Comparison of ENCODE assay signal across 8 mouse cellular contexts in genomic region chr11:55096731-55097462, GRCm38 (mm10). TPM values are rescaled to one million over a fixed set of nuclear protein-coding genes. Genes with fewer than 3 reads are reported as not detected.
A peak's percentile ranks its signal among the peaks of the same experiment; 100 is the strongest.
DNase-seq lines count a peak whose midpoint lies in the region; ATAC-seq lines count a peak whose summit lies in the region.

No protein-coding gene starts in this region.

- peak overlapping the region; percentile 80 for H3K27ac ChIP-seq in brown adipose tissue, adult 24 weeks (replicated peaks; ENCODE audit: low read depth, low read length)
- H3K27ac ChIP-seq in intestine, embryonic 15.5 days, result peak overlapping the region; percentile 78
- H3K27ac ChIP-seq in midbrain, embryonic 15.5 days, result 0 out of 2 replicates have a peak overlapping the region, but pooled peaks have one; percentile 80

- no peaks in the 10 kb centered on the region for H3K9me3 ChIP-seq in intestine, embryonic 15.5 days
- no peaks in the 10 kb centered on the region for H3K9me3 ChIP-seq in midbrain, embryonic 15.5 days

- peak overlapping the region; percentile 83 for H3K4me2 ChIP-seq in intestine, embryonic 15.5 days (replicated peaks)
- peak overlapping the region; percentile 81 for H3K4me2 ChIP-seq in midbrain, embryonic 15.5 days

- no peaks in the 10 kb centered on the region for H3K27me3 ChIP-seq in intestine, embryonic 15.5 days (replicated peaks)
- H3K27me3 ChIP-seq in midbrain, embryonic 15.5 days (replicated peaks), result no peaks in the 10 kb centered on the region

- H3K4me3 ChIP-seq in brown adipose tissue, adult 24 weeks (ENCODE audit: insufficient read depth, low read depth, low read length), result peak overlapping the region; percentile 48
- peak overlapping the region; percentile 36 for H3K4me3 ChIP-seq in intestine, embryonic 15.5 days (replicated peaks)
- peak overlapping the region; percentile 54 for H3K4me3 ChIP-seq in midbrain, embryonic 15.5 days

- H3K36me3 ChIP-seq in intestine, embryonic 15.5 days, result no peaks in the 10 kb centered on the region
- H3K36me3 ChIP-seq in midbrain, embryonic 15.5 days (replicated peaks), result no peaks in the 10 kb centered on the region

- peak; percentile 16 for DNase-seq in kidney, adult 18-20 months
- DNase-seq in kidney, postnatal 14 days, result no peak
- DNase-seq in gastrocnemius, adult 8-10 months (ENCODE audit: low spot score in 2 of 2), result no peak
- DNase-seq in layer of hippocampus, adult 18-20 months (ENCODE audit: low spot score in 2 of 2), result no peak

- WGBS in intestine, embryonic 15.5 days, result 25% methylated on average over 11 of the region's 11 CpGs
- WGBS in midbrain, embryonic 15.5 days, result 44% methylated on average over 11 of the region's 11 CpGs

- ATAC-seq in intestine, embryonic 15.5 days, result no peak
- no peak for ATAC-seq in midbrain, embryonic 15.5 days (replicated peaks)
- ATAC-seq in cerebellum, adult (ENCODE audit: insufficient number of reproducible peaks, low FRiP score, low TSS enrichment), result no peak

- no peak overlapping the region for H3K9ac ChIP-seq in intestine, embryonic 15.5 days
- H3K9ac ChIP-seq in midbrain, embryonic 15.5 days, result no peak overlapping the region

- peaks cover 3% of the 10 kb centered on the region; the same call in 1 of the 2 replicates for H3K4me1 ChIP-seq in brown adipose tissue, adult 24 weeks (ENCODE audit: control insufficient read depth, insufficient read depth, insufficient read length, low read length)
- peaks cover 5% of the 10 kb centered on the region; the same call in 1 of the 2 replicates for H3K4me1 ChIP-seq in intestine, embryonic 15.5 days (replicated peaks)
- H3K4me1 ChIP-seq in midbrain, embryonic 15.5 days, result peaks cover 27% of the 10 kb centered on the region

RNA-seq across cellular contexts. Expression of gene Gm2a, which starts 1.0 kb away (rescaled TPM):
- polyA plus RNA-seq in brown adipose tissue, adult 24 weeks (2012; ENCODE audit: insufficient read depth, insufficient read length, missing spikeins), result 57.5 and 65.4 TPM in 2 replicates
- polyA plus RNA-seq in intestine, embryonic 15.5 days (2015; fragmentation: Nextera tagmentation; extraction: Ambion mirVana), result 19.3 and 20.9 TPM in 2 replicates
- polyA plus RNA-seq in midbrain, embryonic 15.5 days (2015; fragmentation: Nextera tagmentation; extraction: Ambion mirVana), result 23.2 and 23.3 TPM in 2 replicates
- 1 to 10 TPM; 6.2 to 9.2 (median 7.5) TPM for total RNA-seq in gastrocnemius, adult 8-10 months (2022)
- total RNA-seq in layer of hippocampus, adult 18-20 months (2021), result 10 to 100 TPM; 30.7 to 32.3 TPM

RNA-seq across cellular contexts. Expression of gene Ccdc69, which starts 19.0 kb away (rescaled TPM):
- 42.5 and 46.3 TPM in 2 replicates for polyA plus RNA-seq in brown adipose tissue, adult 24 weeks (2012; ENCODE audit: insufficient read depth, insufficient read length, missing spikeins)
- 2.0 and 2.6 TPM in 2 replicates for polyA plus RNA-seq in intestine, embryonic 15.5 days (2015; fragmentation: Nextera tagmentation; extraction: Ambion mirVana)
- 0.34 and 0.36 TPM in 2 replicates for polyA plus RNA-seq in midbrain, embryonic 15.5 days (2015; fragmentation: Nextera tagmentation; extraction: Ambion mirVana)
- 1 to 10 TPM; 1.8 to 4.2 (median 3.3) TPM for total RNA-seq in gastrocnemius, adult 8-10 months (2022)
- total RNA-seq in layer of hippocampus, adult 18-20 months (2021), result under 1 TPM in 1 of 2 experiments, not detected in 1; 0.54 TPM

RNA-seq across cellular contexts. Expression of gene Slc36a3, which starts 54.6 kb away (rescaled TPM):
- not detected in 2 replicates for polyA plus RNA-seq in brown adipose tissue, adult 24 weeks (2012; ENCODE audit: insufficient read depth, insufficient read length, missing spikeins)
- polyA plus RNA-seq in intestine, embryonic 15.5 days (2015; fragmentation: Nextera tagmentation; extraction: Ambion mirVana), result not detected in 2 replicates
- polyA plus RNA-seq in midbrain, embryonic 15.5 days (2015; fragmentation: Nextera tagmentation; extraction: Ambion mirVana), result not detected in 2 replicates
- total RNA-seq in gastrocnemius, adult 8-10 months (2022), result not detected
- not detected for total RNA-seq in layer of hippocampus, adult 18-20 months (2021)

Comparison
In these comparisons a context has a peak if more than half of its experiments do, and no peak if none do; other contexts are left out.
1. RNA of gene Ccdc69, which starts 19.0 kb away (polyA plus RNA-seq): 42.5 to 46.3 TPM in brown adipose tissue, adult 24 weeks; 2.0 to 2.6 TPM in intestine, embryonic 15.5 days and 0.34 to 0.36 TPM in midbrain, embryonic 15.5 days; every median in the first group is over 10 times any median in the second.
2. Peak in every context shown above with its lines, with median percentiles within 50 percentile points of each other: H3K27ac ChIP-seq and H3K4me3 ChIP-seq.